Mouse (Mus musculus) granulocyte monocyte progenitor cell, adult 5-6 weeks (primary cell): ENCODE data around the gene Ruvbl2. TPM values are rescaled to one million over a fixed set of nuclear protein-coding genes. Genes with fewer than 3 reads are reported as not detected.

Source experiments
- ATAC-seq: replicated peaks from 2 replicates; pipeline ENCODE4 v1.8.0; 2016; ENCODE audit warnings: mild to moderate bottlenecking, moderate TSS enrichment, inconsistent platforms; ENCODE audit not compliant: poor library complexity, severe bottlenecking
- total RNA-seq, 2 experiments: library from RNA; stranded (forward) in 1 of 2; stranded (reverse) in 1 of 2; fragments of 200-712, 200-1000 nt in 1 of 2; fragments of >200 nt in 1 of 2; fragmentation: Nextera tagmentation in 1 of 2; gene quantifications; 2 replicates each; pipeline ENCODE4 v1.2.3; 2014 to 2017

Gene Ruvbl2
- total RNA-seq, 2 experiments from 2014 or later: 90.0 to 250 TPM

GRCm38 (mm10) chr7:45461781-45462180 lies 23.9 kb upstream of the Ruvbl2 start:
- no peak for ATAC-seq

- no peak for ATAC-seq
Observed at GRCm38 (mm10) chr7:45461326-45461725, 23.4 kb upstream of the Ruvbl2 start.

- ATAC-seq: peak; percentile 55
Observed at GRCm38 (mm10) chr7:45460860-45461314, 23.0 kb upstream of the Ruvbl2 start.

GRCm38 (mm10) chr7:45460377-45460776 lies 22.5 kb upstream of the Ruvbl2 start:
- ATAC-seq: no peak

GRCm38 (mm10) chr7:45459564-45460140 lies 21.8 kb upstream of the Ruvbl2 start, which contains the start of gene Ftl1:
Gene Ftl1 (minus strand): TSS chr7:45459884.
- peak; percentile 63 for ATAC-seq

GRCm38 (mm10) chr7:45458748-45459563 lies 21.1 kb upstream of the Ruvbl2 start:
- ATAC-seq: peak; percentile 6; the same call in 1 of the 2 replicates

- ATAC-seq: peak; percentile 54
Observed at GRCm38 (mm10) chr7:45457204-45458060, 19.5 kb upstream of the Ruvbl2 start.

- no peak for ATAC-seq
Observed at GRCm38 (mm10) chr7:45456721-45457203, 18.9 kb upstream of the Ruvbl2 start.

- ATAC-seq: no peak
Observed at GRCm38 (mm10) chr7:45455932-45456696, 18.2 kb upstream of the Ruvbl2 start.

- ATAC-seq: no peak
Observed at GRCm38 (mm10) chr7:45454971-45455370, 17.1 kb upstream of the Ruvbl2 start.

GRCm38 (mm10) chr7:45451344-45451982 lies 13.6 kb upstream of the Ruvbl2 start:
- peak; percentile 84 for ATAC-seq

- no peak for ATAC-seq
Observed at GRCm38 (mm10) chr7:45449974-45450373, 12.1 kb upstream of the Ruvbl2 start.

- peak; percentile 47 for ATAC-seq
Observed at GRCm38 (mm10) chr7:45447325-45447990, 9.6 kb upstream of the Ruvbl2 start.

GRCm38 (mm10) chr7:45446589-45446988 lies 8.7 kb upstream of the Ruvbl2 start:
- no peak for ATAC-seq

- ATAC-seq: no peak
Observed at GRCm38 (mm10) chr7:45443526-45444420, 5.9 kb upstream of the Ruvbl2 start.

- no peak for ATAC-seq
Observed at GRCm38 (mm10) chr7:45437046-45437445, 850 bp downstream of the Ruvbl2 start.

GRCm38 (mm10) chr7:45436444-45436843 lies 1.5 kb downstream of the Ruvbl2 start:
- ATAC-seq: no peak

- ATAC-seq: no peak
Observed at GRCm38 (mm10) chr7:45435038-45435437, 2.9 kb downstream of the Ruvbl2 start.
